Mouse (Mus musculus): ENCODE measurements around the gene Chmp1a. TPM values are rescaled to one million over a fixed set of nuclear protein-coding genes. Genes with fewer than 3 reads are reported as not detected.

The Chmp1a gene
- polyA plus RNA-seq, 1 experiment from 2014 or later, result 202 TPM

DNA sequence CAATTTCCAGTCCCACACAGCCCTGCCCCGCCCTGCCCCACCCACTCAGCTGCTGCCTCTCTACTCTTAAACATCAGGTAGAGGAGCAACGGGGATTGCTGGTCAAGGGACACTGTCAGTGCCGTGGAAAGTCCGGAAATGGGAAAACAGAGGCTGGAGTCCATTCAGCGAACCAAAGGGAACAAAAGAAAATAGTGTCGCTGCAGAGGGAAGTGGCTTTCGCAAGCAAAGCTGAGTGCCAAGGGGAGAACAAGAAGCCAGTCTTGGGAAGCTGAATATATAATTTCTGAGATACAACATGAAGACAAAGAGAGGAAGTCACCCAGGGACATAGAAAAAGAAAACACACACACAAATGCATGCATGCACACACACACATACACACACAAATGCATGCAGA lies 23.7 kb downstream of the Chmp1a start:
- 83% methylated on average over 7 of the region's 7 CpGs for WGBS
- Histone ChIP-seq H3K4me2 (no peak overlapping the region), H3K4me3 (no peak overlapping the region), H3K27me3 (no peaks in the 10 kb centered on the region), H3K9ac (no peak overlapping the region), H3K27ac (no peak overlapping the region), H3K9me3 (no peaks in the 10 kb centered on the region), H3K4me1 (replicated peaks) (no peaks in the 10 kb centered on the region; the same call in 1 of the 2 replicates), H3K36me3 (no peaks in the 10 kb centered on the region)
- no peak for ATAC-seq (ENCODE audit: low FRiP score)

DNA sequence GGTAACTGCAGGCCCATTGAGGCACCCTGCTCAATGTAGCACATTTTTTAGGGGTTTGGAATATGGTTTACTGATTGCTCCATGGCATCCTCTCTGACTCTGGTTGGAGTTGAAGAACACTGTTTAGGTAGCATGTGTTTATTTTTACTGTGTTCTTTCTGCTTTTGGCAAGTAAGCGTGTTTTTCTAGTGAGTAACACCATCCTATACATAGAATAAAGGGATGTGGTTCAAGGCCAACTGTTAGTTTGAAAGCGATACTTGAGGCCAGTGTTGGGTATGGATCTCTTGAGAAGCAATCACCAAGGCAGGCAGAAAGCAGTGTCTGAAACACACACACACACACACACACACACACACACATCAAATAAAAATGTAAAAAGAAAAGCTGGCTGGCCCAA lies 24.6 kb downstream of the Chmp1a start:
- H3K36me3 ChIP-seq, result no peaks in the 10 kb centered on the region
- WGBS, result 91% methylated on average over 2 of the region's 2 CpGs
- no peak overlapping the region for H3K9ac ChIP-seq
- H3K4me2 ChIP-seq, result no peak overlapping the region
- no peaks in the 10 kb centered on the region for H3K27me3 ChIP-seq
- H3K9me3 ChIP-seq, result no peaks in the 10 kb centered on the region
- H3K27ac ChIP-seq, result no peak overlapping the region
- H3K4me3 ChIP-seq, result no peak overlapping the region
- no peaks in the 10 kb centered on the region; the same call in 1 of the 2 replicates for H3K4me1 ChIP-seq (replicated peaks)
- ATAC-seq (ENCODE audit: low FRiP score), result no peak

GRCm38 (mm10) chr8:123185566-123186409 lies 26.8 kb downstream of the Chmp1a start, which contains the start of gene Dpep1:
TSS of gene Dpep1 (plus strand) at chr8:123186242.
- Histone ChIP-seq H3K4me3 (no peak within 1 kb of the TSS), H3K4me2 (no peak within 1 kb of the TSS), H3K4me1 (replicated peaks) (no peaks in the 10 kb centered on the region; the same call in 1 of the 2 replicates), H3K9me3 (no peaks in the 10 kb centered on the region), H3K27me3 (no peaks in the 10 kb centered on the region), H3K9ac (no peak within 1 kb of the TSS), H3K27ac (no peak within 1 kb of the TSS), H3K36me3 (no peaks in the 10 kb centered on the region)
- 47% methylated on average over 19 of the region's 19 CpGs for WGBS
- ATAC-seq (ENCODE audit: low FRiP score), result no peak

DNA sequence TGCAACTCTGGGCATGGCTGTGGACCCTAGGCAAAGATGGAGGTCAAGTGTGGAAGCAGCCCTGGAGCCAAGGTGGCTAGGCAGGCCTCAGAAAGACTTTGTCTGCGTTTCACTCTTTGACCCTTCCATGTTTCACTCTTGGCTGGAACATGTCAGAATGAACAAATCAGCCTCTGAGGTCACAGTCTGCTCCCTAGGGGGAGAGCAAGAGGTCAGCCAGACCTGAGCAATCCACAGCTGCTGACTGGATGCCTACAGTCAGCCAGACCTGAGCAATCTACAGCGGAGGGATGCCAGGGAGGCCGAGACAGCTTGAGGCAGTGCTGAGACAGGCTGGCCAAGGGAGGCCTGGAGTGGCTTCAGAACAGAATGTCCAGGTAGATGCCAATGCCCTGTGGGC lies 31.2 kb downstream of the Chmp1a start:
- no peak for ATAC-seq (ENCODE audit: low FRiP score)
- WGBS, result 66% methylated on average over 3 of the region's 3 CpGs
- H3K4me3 ChIP-seq, result no peak overlapping the region

DNA sequence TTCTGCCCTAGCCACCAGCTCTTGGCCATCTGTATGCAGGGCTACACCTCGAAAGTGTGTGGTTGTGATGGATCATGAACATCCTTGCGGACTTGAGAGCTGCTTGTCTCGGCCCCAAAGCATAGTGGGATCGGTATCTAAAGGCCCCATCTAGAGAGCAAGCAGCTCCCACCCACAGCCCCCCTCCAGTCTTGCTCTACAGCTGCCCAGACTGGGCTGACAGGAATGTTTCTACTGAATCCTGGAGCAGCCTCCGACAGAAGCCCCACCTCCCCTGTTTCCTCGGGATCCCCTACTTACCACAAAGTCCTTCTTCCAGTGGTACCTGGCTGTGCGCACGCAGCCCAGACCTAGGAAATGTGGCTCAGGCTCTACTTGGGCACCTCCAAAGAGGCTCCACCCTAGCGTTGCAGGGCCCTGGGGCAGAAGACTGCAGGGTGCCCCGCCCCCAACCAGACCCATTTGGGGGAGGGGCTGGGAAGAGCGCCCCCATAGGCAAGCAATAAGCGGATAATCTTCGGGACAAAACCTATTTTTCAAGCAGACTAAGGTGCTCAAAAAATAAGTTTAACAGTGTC lies 54.6 kb downstream of the Chmp1a start, which contains the start of gene Sult5a1:
Sult5a1 (minus strand) TSS at position 428 of the 578 bp plus-strand sequence.
- Histone ChIP-seq H3K9me3 (no peaks in the 10 kb centered on the region), H3K36me3 (no peaks in the 10 kb centered on the region), H3K4me1 (replicated peaks) (peaks cover 5% of the 10 kb centered on the region), H3K9ac (no peak within 1 kb of the TSS), H3K27ac (no peak within 1 kb of the TSS), H3K27me3 (no peaks in the 10 kb centered on the region; the same call in 1 of the 2 replicates), H3K4me2 (0 out of 2 replicates have a peak within 1 kb of the TSS, but pooled peaks have one; percentile 25), H3K4me3 (no peak within 1 kb of the TSS)
- no peak for ATAC-seq (ENCODE audit: low FRiP score)
- 34% methylated on average over 13 of the region's 13 CpGs for whole genome bisulfite sequencing

More for the DNA sequence above, 31.2 kb downstream of the Chmp1a start:
- no peaks in the 10 kb centered on the region for H3K9me3 ChIP-seq
- no peaks in the 10 kb centered on the region for H3K27me3 ChIP-seq
- H3K9ac ChIP-seq, result no peak overlapping the region
- H3K36me3 ChIP-seq, result no peaks in the 10 kb centered on the region
- no peaks in the 10 kb centered on the region for H3K4me1 ChIP-seq (replicated peaks)
- no peak overlapping the region for H3K4me2 ChIP-seq
- H3K27ac ChIP-seq, result no peak overlapping the region

DNA sequence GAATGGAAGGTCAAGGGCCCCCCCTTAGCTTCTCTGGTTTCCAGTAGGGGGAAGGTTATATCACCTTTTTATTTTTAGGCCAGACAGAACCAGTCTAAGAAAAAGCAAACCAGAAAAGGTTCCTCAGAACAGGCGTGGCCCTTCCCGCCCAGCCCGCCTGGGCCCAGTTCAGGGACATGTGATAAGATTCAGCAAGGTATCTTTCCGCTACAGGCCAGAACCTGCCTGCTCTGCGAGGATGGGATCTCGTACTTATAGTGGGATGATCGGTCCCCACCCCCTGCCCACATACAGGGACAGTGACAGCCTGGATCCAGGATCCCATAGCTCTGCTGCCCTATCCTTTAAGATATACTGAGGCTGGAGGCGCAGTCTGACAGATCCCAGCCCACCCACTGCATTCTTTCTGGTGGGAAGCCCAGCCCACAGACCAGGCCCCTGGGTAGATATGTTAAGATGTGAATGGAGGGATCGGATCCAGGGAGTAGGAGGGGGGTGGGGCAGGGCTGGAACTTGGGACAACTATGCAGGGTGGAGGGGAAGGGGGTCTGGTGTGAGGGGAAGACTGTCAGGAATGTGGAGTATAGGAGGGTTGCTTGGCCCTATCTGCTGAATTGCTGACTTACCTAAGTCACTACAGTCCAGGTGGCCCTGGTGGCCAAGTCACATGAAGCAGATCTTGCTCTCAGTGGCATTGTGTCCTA lies 56.3 kb downstream of the Chmp1a start:
- ATAC-seq (ENCODE audit: low FRiP score), result no peak
- no peak overlapping the region for H3K27ac ChIP-seq
- H3K9me3 ChIP-seq, result no peaks in the 10 kb centered on the region
- H3K4me1 ChIP-seq (replicated peaks), result peaks cover 5% of the 10 kb centered on the region
- H3K36me3 ChIP-seq, result no peaks in the 10 kb centered on the region
- H3K9ac ChIP-seq, result no peak overlapping the region
- H3K27me3 ChIP-seq, result no peaks in the 10 kb centered on the region; the same call in 1 of the 2 replicates
- H3K4me3 ChIP-seq, result no peak overlapping the region
- no peak overlapping the region for H3K4me2 ChIP-seq
- WGBS, result 84% methylated on average over 9 of the region's 9 CpGs

DNA sequence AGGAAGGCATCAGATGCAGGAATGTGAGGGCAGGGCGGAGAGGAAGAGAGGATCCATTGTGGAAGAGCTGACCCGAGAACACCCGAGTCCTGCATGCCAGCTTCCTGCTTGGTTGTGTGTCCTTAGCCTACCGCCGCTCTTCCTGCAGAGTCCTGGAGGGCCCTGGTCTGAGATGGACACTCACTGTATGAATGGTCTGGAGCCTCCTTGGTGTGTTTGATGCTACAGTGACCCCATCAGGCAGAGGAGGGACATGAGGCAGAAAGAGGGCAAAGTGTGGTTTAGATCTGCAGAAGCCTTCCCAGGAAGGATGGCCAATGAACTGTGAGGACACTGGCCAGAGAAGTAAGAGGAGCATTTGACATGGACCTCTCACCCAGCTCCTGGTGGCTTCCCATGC lies 57.4 kb downstream of the Chmp1a start:
- no peak for ATAC-seq (ENCODE audit: low FRiP score)
- Histone ChIP-seq H3K4me3 (no peak overlapping the region), H3K27me3 (no peaks in the 10 kb centered on the region; the same call in 1 of the 2 replicates), H3K4me2 (no peak overlapping the region), H3K4me1 (replicated peaks) (peaks cover 5% of the 10 kb centered on the region), H3K27ac (no peak overlapping the region), H3K36me3 (no peaks in the 10 kb centered on the region), H3K9me3 (no peaks in the 10 kb centered on the region), H3K9ac (no peak overlapping the region)
- WGBS, result 85% methylated on average over 5 of the region's 5 CpGs

Other genes starting within 250 kb of the Chmp1a start
- gene Ankrd11, start 170.5 kb downstream of the Chmp1a start, polyA plus RNA-seq (2015; fragmentation: Nextera tagmentation; extraction: Ambion mirVana), result 29.9 and 30.7 TPM in 2 replicates
- 45.9 and 48.7 TPM in 2 replicates for gene Spg7, start 149.8 kb downstream of the Chmp1a start, polyA plus RNA-seq (2015; fragmentation: Nextera tagmentation; extraction: Ambion mirVana)
- 766 and 789 TPM in 2 replicates for gene Rpl13, start 110.4 kb downstream of the Chmp1a start, polyA plus RNA-seq (2015; fragmentation: Nextera tagmentation; extraction: Ambion mirVana)
- gene Cpne7, start 95.4 kb downstream of the Chmp1a start, polyA plus RNA-seq (2015; fragmentation: Nextera tagmentation; extraction: Ambion mirVana), result 0.53 and 0.87 TPM in 2 replicates
- gene Sult5a1, start 54.4 kb downstream of the Chmp1a start, polyA plus RNA-seq (2015; fragmentation: Nextera tagmentation; extraction: Ambion mirVana), result 1.5 and 2.2 TPM in 2 replicates
- 0.35 TPM in 1 of 2 replicates, not detected in the other for gene Dpep1, start 26.5 kb downstream of the Chmp1a start, polyA plus RNA-seq (2015; fragmentation: Nextera tagmentation; extraction: Ambion mirVana)
- 7.8 and 8.4 TPM in 2 replicates for gene Spata33, start 69 bp upstream of the Chmp1a start, polyA plus RNA-seq (2015; fragmentation: Nextera tagmentation; extraction: Ambion mirVana)
- gene Cdk10, start 12.1 kb upstream of the Chmp1a start, polyA plus RNA-seq (2015; fragmentation: Nextera tagmentation; extraction: Ambion mirVana), result 44.0 and 46.9 TPM in 2 replicates
- gene Spata2l, start 23.5 kb upstream of the Chmp1a start, polyA plus RNA-seq (2015; fragmentation: Nextera tagmentation; extraction: Ambion mirVana), result 4.1 and 4.4 TPM in 2 replicates
- 24.3 and 26.0 TPM in 2 replicates for gene Zfp276, start 41.4 kb upstream of the Chmp1a start, polyA plus RNA-seq (2015; fragmentation: Nextera tagmentation; extraction: Ambion mirVana)
- 51.1 and 52.9 TPM in 2 replicates for gene Vps9d1, start 41.6 kb upstream of the Chmp1a start, polyA plus RNA-seq (2015; fragmentation: Nextera tagmentation; extraction: Ambion mirVana)
- 7.8 and 11.1 TPM in 2 replicates for gene Fanca, start 105.8 kb upstream of the Chmp1a start, polyA plus RNA-seq (2015; fragmentation: Nextera tagmentation; extraction: Ambion mirVana)
- 39.1 and 39.6 TPM in 2 replicates for gene Spire2, start 120.0 kb upstream of the Chmp1a start, polyA plus RNA-seq (2015; fragmentation: Nextera tagmentation; extraction: Ambion mirVana)
- 273 and 284 TPM in 2 replicates for gene Tcf25, start 161.0 kb upstream of the Chmp1a start, polyA plus RNA-seq (2015; fragmentation: Nextera tagmentation; extraction: Ambion mirVana)
- gene Mc1r, start 194.3 kb upstream of the Chmp1a start, polyA plus RNA-seq (2015; fragmentation: Nextera tagmentation; extraction: Ambion mirVana), result 0.17 TPM in 2 replicates
- gene Tubb3, start 198.7 kb upstream of the Chmp1a start, polyA plus RNA-seq (2015; fragmentation: Nextera tagmentation; extraction: Ambion mirVana), result 1,817 and 1,895 TPM in 2 replicates
- 42.2 and 44.3 TPM in 2 replicates for gene Def8, start 210.8 kb upstream of the Chmp1a start, polyA plus RNA-seq (2015; fragmentation: Nextera tagmentation; extraction: Ambion mirVana)

All from hindbrain, embryonic 13.5 days (tissue).